Mouse (Mus musculus) midbrain, postnatal 0 days (tissue): ENCODE measurements around the gene Smpd1. TPM values are rescaled to one million over a fixed set of nuclear protein-coding genes. Genes with fewer than 3 reads are reported as not detected.
A peak's percentile ranks its signal among the peaks of the same experiment; 100 is the strongest.

Experiments
- ATAC-seq: fragments of 200-750 bp; cut with Nextera tagmentation; 2 replicates; pipeline ENCODE4 v1.8.0; 2017; ENCODE audit warnings: moderate number of reproducible peaks, mild to moderate bottlenecking, moderate TSS enrichment, moderate library complexity; ENCODE audit not compliant: low FRiP score
- DNase-seq: peaks from one replicate; pipeline ENCODE4 v3.0.0-alpha.2; 2015; ENCODE audit warnings: low spot score
- H3K27ac ChIP-seq: fragments of 300-500 bp; sonication (generic); 2 replicates; pipeline ENCODE4 v1.5.1; 2014; ENCODE audit warnings: low read depth, mild to moderate bottlenecking, low read length, mixed read lengths
- H3K27me3 ChIP-seq: fragments of 300-500 bp; sonication (generic); 2 replicates; pipeline ENCODE4 v1.6.1; 2014; ENCODE audit warnings: low read length, control low read depth, mixed read lengths; ENCODE audit not compliant: insufficient read depth
- H3K36me3 ChIP-seq: fragments of 300-500 bp; sonication (generic); 2 replicates; pipeline ENCODE4 v1.6.1; 2014; ENCODE audit warnings: low read length, control low read depth, mixed read lengths; ENCODE audit not compliant: insufficient read depth
- H3K4me1 ChIP-seq: fragments of 300-500 bp; sonication (generic); 2 replicates; pipeline ENCODE4 v1.6.1; 2014; ENCODE audit warnings: mild to moderate bottlenecking, control low read depth, antibody characterized with exemption, low read length, mixed read lengths; ENCODE audit not compliant: insufficient read depth
- H3K4me2 ChIP-seq: fragments of 300-500 bp; sonication (generic); 2 replicates; pipeline ENCODE4 v1.6.1; 2014; ENCODE audit warnings: low read depth, mild to moderate bottlenecking, low read length, mixed read lengths; ENCODE audit not compliant: poor library complexity, severe bottlenecking
- H3K4me3 ChIP-seq: fragments of 300-500 bp; sonication (generic); 2 replicates; pipeline ENCODE4 v1.5.1; 2014; ENCODE audit warnings: low read depth, mild to moderate bottlenecking, low read length, moderate library complexity
- H3K9ac ChIP-seq: fragments of 300-500 bp; sonication (generic); replicated peaks from 2 replicates; pipeline ENCODE4 v1.6.1; 2014; ENCODE audit warnings: mild to moderate bottlenecking, low read length, moderate library complexity, mixed read lengths; ENCODE audit not compliant: poor library complexity, severe bottlenecking
- H3K9me3 ChIP-seq: fragments of 300-500 bp; sonication (generic); 2 replicates; pipeline ENCODE4 v1.6.1; 2016; ENCODE audit warnings: low read length, control low read depth
- CTCF ChIP-seq: IDR thresholded peaks from 2 replicates; pipeline ENCODE4 v1.5.1; 2016; ENCODE audit warnings: antibody characterized with exemption, mild to moderate bottlenecking
- WGBS: fragments of 180-500 bp; shearing (Covaris S2); extraction: QIAGEN DNeasy Blood & Tissue Kit; methylation state at CpG from one replicate; pipeline ENCODE4 v1.1.7; 2014; 5-methylcytosine and 5-hydroxymethylcytosine counted together
- polyA plus RNA-seq: library from polyadenylated mRNA; unstranded; fragments of >200 nt; fragmentation: Nextera tagmentation; extraction: Ambion mirVana; gene quantifications from 2 replicates; pipeline ENCODE4 v1.2.1, GENCODE M21; 2015
- total RNA-seq: library from RNA; depleted of rRNA; stranded (reverse); fragments of >200 nt; gene quantifications from 2 replicates; pipeline ENCODE4 v1.2.3, GENCODE M21; 2014

Smpd1 gene
- total and polyA plus RNA-seq, 2 experiments from 2014 or later: 115 to 182 TPM

- Histone ChIP-seq H3K4me1 (peaks cover 21% of the 10 kb centered on the region), H3K36me3 (peaks cover 18% of the 10 kb centered on the region), H3K27ac (no peak overlapping the region), H3K4me3 (no peak overlapping the region), H3K27me3 (no peaks in the 10 kb centered on the region), H3K4me2 (no peak overlapping the region), H3K9me3 (no peaks in the 10 kb centered on the region), H3K9ac (no peak overlapping the region)
- TF ChIP-seq CTCF: no peak
- no peak for ATAC-seq
- 92% methylated on average over 8 of the region's 8 CpGs for WGBS
- DNase-seq: no peak
Observed at GRCm38 (mm10) chr7:105572949-105573348, 18.8 kb downstream of the Smpd1 start.

- Histone ChIP-seq H3K27me3 (no peaks in the 10 kb centered on the region), H3K9ac (no peak overlapping the region), H3K9me3 (no peaks in the 10 kb centered on the region), H3K4me3 (no peak overlapping the region), H3K27ac (no peak overlapping the region), H3K4me1 (peaks cover 15% of the 10 kb centered on the region), H3K36me3 (peaks cover 18% of the 10 kb centered on the region), H3K4me2 (no peak overlapping the region)
- no peak for TF ChIP-seq CTCF
- no peak for DNase-seq
- WGBS: 77% methylated on average over 4 of the region's 4 CpGs
- no peak for ATAC-seq
Observed at GRCm38 (mm10) chr7:105574537-105574936, 20.4 kb downstream of the Smpd1 start.

- WGBS: 94% methylated on average over 3 of the region's 3 CpGs
- H3K36me3 ChIP-seq: peaks cover 18% of the 10 kb centered on the region
- no peak overlapping the region for H3K4me3 ChIP-seq
- no peaks in the 10 kb centered on the region for H3K9me3 ChIP-seq
- no peak overlapping the region for H3K4me2 ChIP-seq
- H3K27ac ChIP-seq: no peak overlapping the region
- no peaks in the 10 kb centered on the region for H3K27me3 ChIP-seq
- ATAC-seq: no peak
- no peak for DNase-seq
- peaks cover 11% of the 10 kb centered on the region for H3K4me1 ChIP-seq
- no peak for TF ChIP-seq CTCF
- H3K9ac ChIP-seq: no peak overlapping the region
Observed at GRCm38 (mm10) chr7:105576166-105576748, 22.1 kb downstream of the Smpd1 start.

GRCm38 (mm10) chr7:105577377-105577871, 23.3 kb downstream of the Smpd1 start:
- H3K27ac ChIP-seq: no peak overlapping the region
- 96% methylated on average over 6 of the region's 6 CpGs for WGBS
- no peak overlapping the region for H3K4me2 ChIP-seq
- no peaks in the 10 kb centered on the region for H3K27me3 ChIP-seq
- peaks cover 11% of the 10 kb centered on the region for H3K4me1 ChIP-seq
- no peak for TF ChIP-seq CTCF
- no peak for DNase-seq
- H3K9me3 ChIP-seq: no peaks in the 10 kb centered on the region
- no peak overlapping the region for H3K9ac ChIP-seq
- ATAC-seq: no peak
- H3K36me3 ChIP-seq: peaks cover 18% of the 10 kb centered on the region
- H3K4me3 ChIP-seq: no peak overlapping the region

GRCm38 (mm10) chr7:105578481-105578880, 24.3 kb downstream of the Smpd1 start:
- no peak for TF ChIP-seq CTCF
- H3K27ac ChIP-seq: no peak overlapping the region
- no peak overlapping the region for H3K4me3 ChIP-seq
- H3K9me3 ChIP-seq: no peaks in the 10 kb centered on the region
- H3K9ac ChIP-seq: no peak overlapping the region
- 83% methylated on average over 2 of the region's 2 CpGs for WGBS
- no peaks in the 10 kb centered on the region for H3K27me3 ChIP-seq
- ATAC-seq: no peak
- H3K4me1 ChIP-seq: peaks cover 11% of the 10 kb centered on the region
- no peak for DNase-seq
- peaks cover 8% of the 10 kb centered on the region for H3K36me3 ChIP-seq
- no peak overlapping the region for H3K4me2 ChIP-seq

GRCm38 (mm10) chr7:105580627-105581089, 26.5 kb downstream of the Smpd1 start:
- peak; percentile 61 for ATAC-seq
- Histone ChIP-seq H3K27ac (peak overlapping the region; percentile 98), H3K9me3 (no peaks in the 10 kb centered on the region), H3K36me3 (no peaks in the 10 kb centered on the region), H3K9ac (peak overlapping the region; percentile 91), H3K4me2 (peak overlapping the region; percentile 68), H3K27me3 (no peaks in the 10 kb centered on the region), H3K4me3 (peak overlapping the region; percentile 66), H3K4me1 (peaks cover 11% of the 10 kb centered on the region)
- TF ChIP-seq CTCF: no peak
- DNase-seq: peak; percentile 54
- 0% methylated on average over 12 of the region's 22 CpGs for WGBS
